Mouse (Mus musculus) cortical plate, adult 2 months (tissue): ENCODE results near the gene Hectd2.

Experiments used
- CTCF ChIP-seq: fragments of 200-500 bp; IDR thresholded peaks from 2 replicates; pipeline ENCODE4 v1.5.1; 2011; ENCODE audit warnings: mild to moderate bottlenecking, control low read depth, low read length; ENCODE audit not compliant: insufficient read depth; ENCODE audit errors: extremely low read depth
- POLR2A ChIP-seq: fragments of 200-500 bp; IDR thresholded peaks from 2 replicates; pipeline ENCODE4 v1.6.1; 2011; ENCODE audit warnings: mild to moderate bottlenecking, low read length, control low read depth; ENCODE audit not compliant: insufficient read depth; ENCODE audit errors: extremely low read depth

GRCm38 (mm10) chr19:36585505-36585904 is 31.1 kb downstream of the Hectd2 start:
- TF ChIP-seq CTCF: no peak
- TF ChIP-seq POLR2A: no peak
